Mouse (Mus musculus): ENCODE data around the gene Slc7a1. TPM values are rescaled to one million over a fixed set of nuclear protein-coding genes. Genes with fewer than 3 reads are reported as not detected.
"Not testable (repeated sequence)": the region's sequence is repeated elsewhere in the genome, so short reads cannot be mapped to it uniquely, and the experiment has no call there.

The Slc7a1 gene
- polyA plus RNA-seq, 1 experiment from 2014 or later, result 15.5 TPM

DNA sequence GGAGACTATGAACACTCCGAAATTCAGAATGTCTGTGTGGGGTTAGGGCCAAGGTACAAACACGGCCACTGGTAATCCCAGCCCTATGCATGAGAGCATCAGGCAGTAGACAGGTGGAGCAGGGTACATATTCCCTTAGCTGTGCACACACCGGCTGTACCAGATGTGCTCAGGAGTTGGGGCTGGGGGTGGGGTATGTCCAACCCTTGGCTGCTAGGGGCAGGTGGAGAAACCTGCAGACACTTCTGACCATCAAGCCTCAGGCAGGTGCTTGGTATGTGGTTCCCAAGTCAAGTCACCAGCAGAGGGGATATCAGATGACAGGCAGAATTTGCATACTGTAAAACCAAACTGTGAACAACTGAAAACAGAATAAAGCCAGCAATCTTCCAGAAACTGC is 70.7 kb downstream of the Slc7a1 start:
- no peak for DNase-seq (ENCODE audit: low spot score)

DNA sequence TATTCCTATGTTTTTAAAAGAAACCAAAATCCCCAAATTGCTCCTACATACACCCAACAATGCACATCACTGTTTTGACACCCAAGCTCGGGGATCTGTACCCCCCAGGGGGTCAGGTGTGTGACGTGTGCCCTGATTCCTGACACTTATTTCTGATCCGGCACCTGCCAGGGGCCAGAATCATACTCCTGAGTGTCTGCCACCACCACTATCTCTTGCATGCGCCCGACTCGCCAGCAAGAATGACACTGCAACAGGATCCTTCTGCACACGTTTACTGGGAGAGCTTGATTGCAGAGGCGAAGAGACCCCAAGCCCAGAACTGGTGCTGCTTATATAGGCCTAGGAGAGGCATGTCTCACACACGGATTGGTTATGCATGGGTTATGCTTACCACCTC is 73.4 kb downstream of the Slc7a1 start:
- DNase-seq (ENCODE audit: low spot score), result not testable (repeated sequence)

DNA sequence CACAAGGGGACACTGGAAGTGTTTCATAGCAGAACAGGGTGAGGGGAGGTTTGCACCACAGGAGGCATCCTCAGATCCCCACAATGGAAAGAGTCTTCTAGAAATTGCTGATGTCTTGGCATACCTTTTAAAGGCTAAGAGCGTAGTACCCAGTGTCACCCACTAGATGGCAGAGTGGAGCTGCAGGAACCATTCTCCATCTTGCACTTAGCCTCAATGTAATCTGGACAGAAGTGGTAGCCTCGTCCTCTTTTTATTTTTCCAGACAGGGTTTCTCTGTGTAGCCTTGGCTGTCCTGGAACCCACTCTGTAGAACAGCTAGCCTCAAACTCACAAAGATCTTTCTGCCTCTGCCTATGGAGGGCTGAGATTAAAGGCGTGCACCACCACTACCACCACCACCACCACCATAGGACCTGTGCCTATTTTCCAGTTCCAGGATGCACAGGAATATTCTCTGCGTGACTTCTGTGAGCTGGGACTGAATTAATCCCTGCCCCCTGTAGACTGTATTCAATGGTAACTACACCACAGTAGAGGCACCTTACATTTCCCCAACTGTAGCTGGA is 74.3 kb downstream of the Slc7a1 start:
- DNase-seq (ENCODE audit: low spot score), result peak; percentile 63

DNA sequence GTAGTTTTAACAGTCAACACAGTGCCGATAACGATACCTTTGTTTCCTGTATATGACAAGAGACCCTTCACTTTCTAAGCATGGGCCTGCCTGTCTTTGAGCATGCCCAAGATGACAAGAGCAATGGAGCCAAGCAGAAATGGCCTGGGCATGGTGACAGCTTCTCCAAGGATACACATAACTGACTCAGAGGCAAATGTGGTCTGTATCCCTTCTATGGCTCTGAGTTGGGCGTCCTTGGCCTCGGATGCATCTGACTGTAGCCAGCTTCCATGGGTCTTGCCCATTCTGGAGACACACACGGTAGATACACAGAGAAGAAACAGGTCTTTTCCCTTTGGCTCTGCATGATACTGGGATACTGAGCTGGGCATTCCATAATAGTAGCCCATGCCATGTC is 84.8 kb downstream of the Slc7a1 start:
- no peak for DNase-seq (ENCODE audit: low spot score)

DNA sequence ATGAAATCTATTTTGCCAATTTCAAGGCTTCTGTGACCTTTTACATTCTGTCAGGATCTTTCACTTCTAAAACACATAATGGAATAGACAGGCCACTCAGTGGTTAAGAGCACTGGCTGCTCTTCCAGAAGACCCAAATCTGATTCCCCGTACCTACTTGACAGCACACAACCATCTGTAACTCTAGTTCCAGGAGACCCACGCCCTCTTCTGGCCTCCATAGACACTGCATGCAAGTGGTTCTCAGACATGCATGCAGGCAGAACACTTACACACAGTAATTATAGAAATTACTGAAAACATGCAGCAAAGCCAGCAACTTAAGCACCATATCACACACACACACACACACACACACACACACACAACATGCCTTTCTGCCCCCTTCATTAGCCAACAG is 87.3 kb downstream of the Slc7a1 start:
- no peak for DNase-seq (ENCODE audit: low spot score)

DNA sequence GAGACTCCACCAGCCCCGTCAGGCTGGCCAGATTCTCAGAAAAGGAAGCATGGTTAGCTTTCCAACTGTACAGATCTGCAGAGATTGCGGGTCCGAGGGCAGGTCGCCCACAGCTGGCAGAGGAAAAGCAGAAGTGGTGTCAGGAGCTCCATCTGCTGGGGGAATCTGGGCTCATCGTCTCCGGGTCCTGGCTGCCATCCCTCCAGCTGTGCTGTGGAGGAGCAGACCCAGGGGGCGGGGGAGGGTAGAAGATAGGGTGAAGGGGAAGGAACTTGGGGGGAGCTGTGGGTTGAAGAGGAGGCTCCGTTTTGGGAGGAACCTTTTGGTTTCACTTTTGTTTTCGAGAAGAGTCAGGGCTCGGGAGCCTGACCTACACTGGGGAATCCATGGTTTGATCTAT is 88.9 kb downstream of the Slc7a1 start:
- peak; percentile 89 for DNase-seq (ENCODE audit: low spot score)

DNA sequence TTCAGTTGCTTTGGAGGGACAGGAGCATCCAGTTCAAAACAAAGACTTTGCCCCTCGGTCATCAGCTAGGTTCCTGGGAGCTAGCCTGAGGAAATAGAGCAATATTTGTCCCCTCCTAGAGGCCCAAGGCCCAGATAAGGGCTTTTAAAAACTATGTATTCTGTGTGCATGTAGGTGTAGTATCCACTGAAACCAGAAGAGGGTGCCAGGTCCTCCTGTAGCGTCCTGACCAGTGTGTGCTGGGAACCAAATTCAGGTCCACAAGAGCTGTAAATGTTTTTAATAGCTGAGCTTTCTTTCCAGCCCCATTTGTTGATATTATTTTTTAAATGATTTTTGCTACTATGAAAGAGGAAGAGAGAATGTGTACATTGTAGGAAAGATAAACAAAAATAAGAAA is 95.6 kb downstream of the Slc7a1 start:
- DNase-seq (ENCODE audit: low spot score), result no peak

DNA sequence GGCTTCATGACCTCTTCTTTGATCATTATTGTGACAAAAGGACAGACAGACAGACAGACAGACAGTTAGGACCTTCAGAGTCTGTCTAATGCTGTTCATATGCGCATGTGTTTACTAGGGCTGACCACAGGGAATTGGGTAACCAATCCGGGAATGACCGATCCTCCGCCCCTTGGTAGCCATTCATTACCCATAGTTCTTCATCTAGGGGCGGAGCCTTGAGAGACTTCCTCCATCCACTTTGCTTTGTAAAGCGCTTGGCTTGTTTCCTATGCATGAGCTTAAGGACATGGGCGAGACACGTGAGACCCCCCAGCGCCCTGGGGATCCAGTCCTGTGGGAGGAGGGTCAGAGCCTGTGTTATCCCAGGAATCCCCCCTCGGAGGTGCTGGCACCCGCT is 96.7 kb downstream of the Slc7a1 start:
- DNase-seq (ENCODE audit: low spot score), result no peak

DNA sequence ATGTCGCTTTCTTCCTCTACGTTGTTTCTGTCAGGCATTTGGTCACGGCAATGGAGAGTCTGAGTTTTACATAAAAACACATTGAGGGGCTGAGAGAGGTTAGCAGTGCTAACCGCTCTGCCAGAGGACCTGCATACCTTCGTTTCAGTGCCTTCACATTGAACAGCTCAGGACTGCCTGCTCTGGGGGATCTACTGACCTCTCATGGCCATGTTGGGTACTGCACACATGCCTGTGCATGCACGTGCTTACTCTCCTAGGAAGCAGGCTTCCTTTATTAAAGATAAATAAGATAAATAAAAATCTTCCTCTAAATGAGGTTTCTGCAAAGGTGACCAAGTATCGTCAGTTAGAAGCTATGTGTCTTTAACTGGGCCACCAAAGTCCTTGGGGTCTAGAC is 106.4 kb downstream of the Slc7a1 start:
- peak; percentile 23 for DNase-seq (ENCODE audit: low spot score)

DNA sequence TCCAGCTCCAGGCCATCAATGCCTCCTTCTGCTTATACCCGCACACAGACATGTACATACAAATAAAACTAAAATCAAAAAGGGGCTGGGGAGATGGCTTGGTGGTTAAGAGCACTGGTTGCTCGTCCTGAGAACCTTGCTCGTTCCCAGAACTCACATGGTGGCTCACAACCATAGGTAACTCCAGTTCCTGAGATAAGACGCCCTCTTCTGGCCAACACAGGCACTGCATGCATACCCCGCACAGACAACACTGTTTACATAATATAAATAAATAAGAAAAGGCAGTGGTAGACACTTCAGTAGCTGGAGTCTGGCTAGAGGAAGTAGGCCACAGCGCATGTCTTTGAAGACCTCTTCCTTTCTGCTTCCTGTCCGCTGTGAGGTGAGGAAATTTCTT is 106.8 kb downstream of the Slc7a1 start:
- DNase-seq (ENCODE audit: low spot score), result no peak

DNA sequence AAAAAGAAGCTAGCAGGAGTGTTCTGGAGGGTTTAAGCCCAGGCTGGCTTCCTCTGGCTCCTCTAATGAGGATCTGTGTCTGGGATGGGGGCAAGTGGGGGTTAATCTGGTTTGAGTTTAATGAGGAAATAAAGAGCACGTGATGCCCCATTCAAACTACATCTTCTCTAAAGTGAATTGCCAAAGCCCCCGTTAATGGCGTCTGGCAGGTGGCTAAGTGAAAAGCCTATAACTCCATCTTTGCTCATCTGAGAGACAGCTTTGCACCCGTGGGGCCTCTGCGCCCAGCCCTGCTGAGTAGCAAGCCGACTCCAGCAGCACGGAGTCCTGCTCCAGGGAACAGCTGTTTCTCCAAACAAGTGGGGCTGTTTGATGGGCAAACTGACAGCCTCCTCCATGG is 109.8 kb downstream of the Slc7a1 start:
- no peak for DNase-seq (ENCODE audit: low spot score)

DNA sequence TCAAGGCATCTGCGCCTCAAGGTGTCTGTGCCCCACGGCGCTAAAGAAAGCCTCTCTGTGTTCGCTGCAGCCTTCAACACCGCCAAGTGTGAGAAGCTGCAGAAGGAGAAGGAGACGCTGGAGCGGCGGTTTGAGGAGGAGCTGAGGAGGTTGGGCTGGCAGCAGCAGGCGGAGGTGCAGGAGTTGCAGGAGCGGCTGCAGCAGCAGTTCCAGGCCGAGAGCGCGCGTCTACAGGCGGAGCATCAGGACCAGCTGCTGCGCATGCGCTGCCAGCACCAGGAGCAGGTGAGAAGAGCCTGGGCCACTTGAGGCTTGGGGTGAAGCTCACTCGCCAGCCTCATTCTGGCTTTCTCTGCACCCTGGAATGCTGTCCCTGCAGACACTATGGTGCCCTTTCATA is 110.9 kb downstream of the Slc7a1 start:
- no peak for DNase-seq (ENCODE audit: low spot score)

DNA sequence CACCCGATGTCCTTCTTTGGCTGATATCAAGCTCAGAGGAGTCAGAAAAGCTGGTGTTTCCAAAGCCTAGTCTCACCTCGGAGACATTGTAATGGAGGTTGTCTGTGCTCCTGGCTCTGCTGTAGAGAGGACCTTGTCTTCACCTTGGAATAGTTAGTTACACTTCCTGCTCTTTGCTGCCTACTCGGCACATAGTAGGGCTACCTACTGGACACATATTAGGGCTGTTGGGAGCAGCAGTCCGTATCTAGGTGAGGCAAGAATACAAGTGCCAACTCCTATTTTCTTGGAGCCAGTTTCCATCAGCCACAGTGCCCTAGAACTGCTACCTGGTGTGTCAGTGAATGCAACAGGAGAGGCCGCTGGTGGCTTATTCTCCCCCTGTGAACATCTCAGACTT is 112.2 kb downstream of the Slc7a1 start:
- DNase-seq (ENCODE audit: low spot score), result no peak

DNA sequence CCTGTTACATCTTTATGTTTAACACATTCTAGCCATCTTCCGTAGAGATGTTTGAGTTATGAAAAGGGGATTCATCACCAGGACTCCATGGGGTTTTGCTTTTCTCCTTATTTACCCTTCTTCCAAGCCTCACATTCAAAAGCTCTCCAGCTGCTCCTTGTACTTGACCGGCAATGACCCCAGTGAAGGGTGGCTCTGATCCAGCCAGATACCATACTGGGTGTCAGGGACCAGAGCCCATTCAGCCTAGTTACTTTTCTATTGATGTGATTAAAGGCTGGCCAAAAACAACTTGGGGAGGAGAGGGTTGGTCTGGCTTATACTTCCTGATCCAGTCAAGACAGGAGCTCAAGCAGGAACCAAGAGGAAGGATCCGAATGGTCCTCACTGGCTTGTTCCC is 116.1 kb downstream of the Slc7a1 start:
- no peak for DNase-seq (ENCODE audit: low spot score)

DNA sequence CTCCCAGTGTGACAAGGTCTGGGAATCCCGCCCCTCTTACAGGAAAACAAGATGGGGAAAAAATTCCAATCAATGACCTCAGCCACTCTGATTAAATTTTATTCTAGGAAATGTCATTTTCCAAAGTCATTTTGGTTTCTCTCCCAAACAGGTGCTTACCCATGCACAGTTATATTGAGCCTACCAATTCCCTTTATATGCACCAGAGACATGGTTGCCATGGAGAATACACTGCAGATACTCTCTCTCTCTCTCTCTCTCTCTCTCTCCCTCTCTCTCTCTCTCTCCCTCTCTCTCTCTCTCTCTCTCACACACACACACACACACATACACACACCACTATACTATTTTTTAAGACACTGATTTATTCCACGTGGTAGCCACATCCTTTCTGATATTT is 116.5 kb downstream of the Slc7a1 start:
- no peak for DNase-seq (ENCODE audit: low spot score)

DNA sequence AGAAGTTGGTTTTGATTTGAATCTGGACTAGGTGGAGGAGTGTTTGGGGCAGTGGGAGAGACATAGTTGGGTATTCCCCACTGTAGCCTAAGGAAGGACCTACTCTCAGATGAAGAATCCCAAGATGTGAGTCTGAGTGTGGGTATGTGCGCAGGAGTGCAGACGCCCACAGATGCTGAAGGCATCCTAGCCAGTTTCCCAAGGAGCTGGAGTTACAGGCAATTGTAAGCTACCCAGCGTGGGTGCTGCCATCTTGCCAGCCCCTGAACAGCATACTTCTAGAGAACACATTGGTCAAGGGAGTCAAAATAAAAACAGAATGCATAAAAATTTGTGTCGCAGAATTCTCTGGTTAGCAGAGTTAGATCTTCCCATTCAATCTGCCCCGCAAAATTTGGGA is 117.1 kb downstream of the Slc7a1 start:
- DNase-seq (ENCODE audit: low spot score), result no peak

DNA sequence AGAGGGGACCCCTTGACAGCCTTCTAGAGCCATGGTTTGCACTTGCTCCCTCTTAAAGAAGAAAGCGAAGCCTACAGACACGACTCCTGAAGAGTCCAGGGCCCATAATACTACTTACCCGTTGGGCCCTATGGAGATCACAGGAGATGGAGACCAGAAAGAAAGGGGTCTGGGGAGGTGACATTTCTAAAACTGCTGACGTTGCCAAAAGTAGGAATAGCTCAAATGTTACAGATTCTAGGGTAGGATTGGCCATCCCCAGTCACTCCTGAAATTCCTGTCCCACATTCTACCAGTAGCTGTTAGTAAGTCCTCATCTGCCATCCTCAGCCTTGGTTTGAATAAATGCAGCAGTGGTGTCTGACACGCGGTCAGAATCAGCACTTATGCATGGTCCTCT is 117.6 kb downstream of the Slc7a1 start:
- DNase-seq (ENCODE audit: low spot score), result no peak

DNA sequence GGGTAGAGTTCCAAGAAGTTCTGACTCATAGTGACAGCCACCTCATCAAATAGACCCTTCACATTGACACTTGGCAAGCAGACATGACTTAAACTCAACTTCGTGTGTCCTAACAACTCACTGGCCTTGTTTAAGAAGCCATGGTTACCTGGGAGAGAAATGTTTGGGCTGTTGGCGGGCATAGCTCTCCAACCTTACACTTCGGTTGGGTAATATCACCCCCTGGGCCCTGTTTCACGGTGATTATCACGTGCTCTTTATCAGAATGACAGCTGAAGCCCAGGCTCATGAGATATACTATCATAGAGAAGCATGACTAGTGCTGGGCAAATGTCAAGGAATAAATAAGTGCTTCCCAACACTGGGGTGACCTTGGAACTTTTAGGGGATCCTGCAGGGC is 119.4 kb downstream of the Slc7a1 start:
- DNase-seq (ENCODE audit: low spot score), result no peak

DNA sequence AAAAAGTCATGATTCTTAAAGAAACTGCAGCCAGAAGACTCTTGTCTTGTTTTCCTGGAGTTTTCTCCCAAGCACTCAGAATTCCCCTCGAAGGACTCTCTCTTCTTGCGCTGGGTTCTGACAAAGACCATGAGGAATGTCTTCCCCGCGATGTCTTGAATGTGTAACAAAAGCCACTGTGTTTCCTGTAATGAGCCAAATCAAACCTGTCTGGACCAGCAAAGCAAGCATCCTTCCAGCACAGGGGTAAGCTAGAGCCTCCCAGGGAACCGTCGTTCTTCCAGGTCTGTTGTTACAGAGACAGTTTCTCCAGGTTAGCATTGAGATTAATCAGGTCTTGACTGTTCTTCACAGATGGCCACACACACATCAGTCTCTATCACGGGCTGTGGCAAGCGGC is 121.5 kb downstream of the Slc7a1 start:
- no peak for DNase-seq (ENCODE audit: low spot score)

Other genes with a start within 250 kb of the Slc7a1 start
- 66.0 and 76.6 TPM in 2 replicates for gene Ubl3, start 152.9 kb upstream of the Slc7a1 start, polyA plus RNA-seq (2015; fragmentation: Nextera tagmentation; extraction: Ambion mirVana)

Measured in thymus, postnatal 0 days (tissue).